Mouse (Mus musculus): ENCODE data around the gene Atp6v1e1.

- TF ChIP-seq POLR2A (IDR thresholded peaks at IDR 0.05; ENCODE audit: insufficient read depth, low read length), result no peak
- TF ChIP-seq CTCF (IDR thresholded peaks at IDR 0.05; ENCODE audit: low read depth, low read length), result no peak
Observed at GRCm38 (mm10) chr6:120866051-120866814, 43.6 kb upstream of the Atp6v1e1 start.
